Mouse (Mus musculus): ENCODE measurements around the gene Rhoh.

DNA sequence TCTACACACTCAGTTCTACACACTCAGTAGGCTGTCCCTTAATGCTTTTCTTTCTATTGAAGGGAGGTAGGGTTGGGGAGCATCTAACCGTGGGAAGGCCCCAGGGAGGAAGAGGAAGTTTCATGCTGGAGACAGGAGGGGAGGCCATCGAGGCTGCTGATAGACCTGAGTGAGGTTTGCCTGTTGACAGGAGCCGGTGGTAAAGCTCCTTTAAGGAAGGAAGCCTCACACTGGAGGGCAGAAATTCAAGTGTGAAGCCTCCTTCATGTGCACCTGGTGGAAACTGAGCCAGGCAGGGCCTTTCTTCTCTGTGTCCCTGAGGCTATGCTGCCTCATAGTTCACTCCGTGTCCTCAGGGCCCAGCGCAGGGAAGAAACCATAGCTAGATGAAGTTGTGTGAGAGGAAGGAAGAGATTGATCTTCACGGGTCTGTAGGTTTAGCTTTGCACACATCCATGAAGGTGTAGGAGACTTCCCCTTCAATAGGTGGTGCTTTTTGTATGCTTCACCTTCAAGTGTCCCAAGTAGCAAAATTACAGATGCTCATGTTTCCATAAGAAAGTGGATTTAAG lies 34.2 kb downstream of the Rhoh start:
- no peak for TF ChIP-seq CTCF (IDR thresholded peaks at IDR 0.05; ENCODE audit: low read depth)
- no peak for TF ChIP-seq EP300 (IDR thresholded peaks at IDR 0.05; ENCODE audit: low read depth)

All from liver, embryonic 14.5 days (tissue).